Comparison of ENCODE assay signal across 8 mouse cellular contexts in genomic region chr9:20644360-20645081, GRCm38 (mm10). TPM values are rescaled to one million over a fixed set of nuclear protein-coding genes. Genes with fewer than 3 reads are reported as not detected.
DNase-seq lines count a peak whose midpoint lies in the region; ATAC-seq and TF ChIP-seq lines count a peak whose summit lies in the region.

Fbxl12 (minus strand) TSS chr9:20644767.

- no peaks in the 10 kb centered on the region for H3K9me3 ChIP-seq in forebrain, embryonic 13.5 days (replicated peaks)
- H3K9me3 ChIP-seq in lung, embryonic 14.5 days (ENCODE audit: low read depth, low read length): no peaks in the 10 kb centered on the region

- peak; percentile 76 for DNase-seq in ES-CJ7 (ENCODE audit: low read depth, low spot score)
- DNase-seq in c-Kit-positive CD71-positive TER-119-negative erythroid progenitor cells, embryonic 14.5 days (ENCODE audit: low read depth): peak; percentile 64
- peak; percentile 84 to 87 for DNase-seq in heart, postnatal 10 days
- DNase-seq in kidney, postnatal 4 days: peak; percentile 76 to 85
- peak; percentile 89 for DNase-seq in lung, embryonic 14.5 days
- peak; percentile 73 for DNase-seq in thymus, adult 2 months

- peak; percentile 54 for ATAC-seq in forebrain, embryonic 13.5 days
- ATAC-seq in lung, embryonic 14.5 days (ENCODE audit: insufficient read depth): no peak

- peak; percentile 67; the same call in 1 of the 2 replicates for TF ChIP-seq POLR2A in olfactory bulb, adult 2 months (IDR thresholded peaks at IDR 0.05; ENCODE audit: insufficient read depth, low read depth, low read length)
- TF ChIP-seq POLR2A in thymus, adult 2 months (IDR thresholded peaks at IDR 0.05; ENCODE audit: control insufficient read depth, extremely low read depth, insufficient read depth, low read length, poor library complexity): peak; percentile 68

- peaks cover 35% of the 10 kb centered on the region for H3K36me3 ChIP-seq in forebrain, embryonic 13.5 days (ENCODE audit: poor library complexity, severe bottlenecking)
- H3K36me3 ChIP-seq in lung, embryonic 14.5 days (ENCODE audit: insufficient read depth): peaks cover 34% of the 10 kb centered on the region
- peaks cover 14% of the 10 kb centered on the region for H3K36me3 ChIP-seq in thymus, adult 2 months (ENCODE audit: control insufficient read depth, insufficient read depth, low read length)

- under 1% methylated on average over 43 of the region's 43 CpGs for WGBS in forebrain, embryonic 13.5 days
- under 1% methylated on average over 43 of the region's 43 CpGs for WGBS in lung, embryonic 14.5 days
- WGBS in olfactory bulb, adult 2 months: under 1% methylated on average over 43 of the region's 43 CpGs
- WGBS in thymus, adult 2 months: under 1% methylated on average over 43 of the region's 43 CpGs

- H3K27me3 ChIP-seq in forebrain, embryonic 13.5 days: no peaks in the 10 kb centered on the region
- no peaks in the 10 kb centered on the region for H3K27me3 ChIP-seq in lung, embryonic 14.5 days (ENCODE audit: insufficient read depth, low read length)
- no peaks in the 10 kb centered on the region for H3K27me3 ChIP-seq in thymus, adult 2 months (ENCODE audit: control insufficient read depth, insufficient read depth, low read length)

- intact Hi-C loops in heart, postnatal 10 days (cut with DNase I): loop anchor here (10.0 kb wide), 2 partner anchors 180 to 1020 kb away; partner anchors contain the start of genes Zfp26 and Zfp317

- TF ChIP-seq CTCF in lung, embryonic 14.5 days (IDR thresholded peaks at IDR 0.05; ENCODE audit: low read depth): no peak
- TF ChIP-seq CTCF in olfactory bulb, adult 2 months (IDR thresholded peaks at IDR 0.05; ENCODE audit: insufficient read depth, low read depth, low read length): no peak
- TF ChIP-seq CTCF in thymus, adult 2 months (IDR thresholded peaks at IDR 0.05; ENCODE audit: borderline replicate concordance, control insufficient read depth, extremely low read depth, insufficient read depth, low read length, poor library complexity): 0 out of 2 replicates have a peak, but pooled peaks have one; percentile 15

- H3K9ac ChIP-seq in forebrain, embryonic 13.5 days: peak within 1 kb of the TSS; percentile 84
- peak within 1 kb of the TSS; percentile 83 for H3K9ac ChIP-seq in lung, embryonic 14.5 days

- H3K27ac ChIP-seq in forebrain, embryonic 13.5 days: peak within 1 kb of the TSS; percentile 85
- peak within 1 kb of the TSS; percentile 97 for H3K27ac ChIP-seq in lung, embryonic 14.5 days (ENCODE audit: low read depth)
- H3K27ac ChIP-seq in olfactory bulb, adult 2 months (ENCODE audit: insufficient read depth, low read depth, low read length): peak within 1 kb of the TSS; percentile 75
- peak within 1 kb of the TSS; percentile 87 for H3K27ac ChIP-seq in thymus, adult 2 months (ENCODE audit: control insufficient read depth, insufficient read depth, low read length)

- peak within 1 kb of the TSS; percentile 100 for H3K4me2 ChIP-seq in forebrain, embryonic 13.5 days
- peak within 1 kb of the TSS; percentile 94 for H3K4me2 ChIP-seq in lung, embryonic 14.5 days

- peak within 1 kb of the TSS; percentile 95 for H3K4me3 ChIP-seq in forebrain, embryonic 13.5 days
- peak within 1 kb of the TSS; percentile 89 for H3K4me3 ChIP-seq in lung, embryonic 14.5 days (ENCODE audit: low read depth, low read length)
- H3K4me3 ChIP-seq in olfactory bulb, adult 2 months (ENCODE audit: insufficient read depth, low read depth, low read length): peak within 1 kb of the TSS; percentile 80
- H3K4me3 ChIP-seq in thymus, adult 2 months (ENCODE audit: control insufficient read depth, insufficient read depth, low read length): peak within 1 kb of the TSS; percentile 83

- peaks cover 42% of the 10 kb centered on the region for H3K4me1 ChIP-seq in forebrain, embryonic 13.5 days
- no peaks in the 10 kb centered on the region for H3K4me1 ChIP-seq in lung, embryonic 14.5 days (ENCODE audit: insufficient read depth)
- H3K4me1 ChIP-seq in olfactory bulb, adult 2 months (ENCODE audit: control insufficient read depth, insufficient read depth, low read length): peaks cover 17% of the 10 kb centered on the region
- H3K4me1 ChIP-seq in thymus, adult 2 months (replicated peaks; ENCODE audit: control insufficient read depth, insufficient read depth, low read length): peaks cover 16% of the 10 kb centered on the region

RNA-seq across cellular contexts. Expression of gene Fbxl12, which starts in this region (rescaled TPM):
- 15.0 and 15.4 TPM in 2 replicates for polyA plus RNA-seq in forebrain, embryonic 13.5 days (2015; fragmentation: Nextera tagmentation; extraction: Ambion mirVana)
- total RNA-seq in heart, postnatal 10 days (2021): 10 to 100 TPM; 14.3 to 17.3 TPM
- 13.1 and 15.0 TPM in 2 replicates for polyA plus RNA-seq in lung, embryonic 14.5 days (2014; fragmentation: Nextera tagmentation; extraction: Ambion mirVana)
- polyA plus RNA-seq in olfactory bulb, adult 2 months (2012; ENCODE audit: insufficient read depth, insufficient read length, low replicate concordance, missing spikeins): not detected in 2 replicates
- 560 and 583 TPM in 2 replicates for polyA plus RNA-seq in thymus, adult 2 months (2012; rRNA removed)
